Mouse (Mus musculus): ENCODE results near the gene Epha2.

GRCm38 (mm10) chr4:141332258-141332657, 31.2 kb downstream of the Epha2 start:
- TF ChIP-seq CTCF (IDR thresholded peaks at IDR 0.05) = no peak
- TF ChIP-seq EP300 (IDR thresholded peaks at IDR 0.05) = no peak

All from lung, postnatal 0 days (tissue).